Mouse (Mus musculus): ENCODE measurements around the gene Olfr288.

Gene Olfr288

DNA sequence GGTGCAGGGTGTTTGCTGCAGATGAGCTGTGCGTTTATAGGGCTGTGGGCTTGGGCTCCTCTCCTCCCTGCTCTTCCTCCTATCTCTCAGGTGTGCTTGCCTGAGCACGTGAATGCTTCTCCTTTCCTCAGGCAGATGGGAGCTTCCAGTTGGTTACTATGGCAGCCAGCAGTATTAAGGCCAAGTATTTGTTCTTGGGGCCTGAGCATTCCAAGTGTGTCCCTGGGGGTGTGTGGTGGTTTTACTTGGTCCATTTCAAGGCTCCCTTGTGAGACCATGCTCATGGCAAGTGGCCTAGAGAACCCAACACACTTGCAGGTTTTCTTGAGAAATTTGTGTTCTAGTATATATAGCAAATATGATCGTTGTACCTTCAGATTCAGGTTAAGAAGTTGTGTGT is at the start of gene Olfr288:
TSS of gene Olfr288 (minus strand) at position 101 of the 400 bp plus-strand sequence.
- DNase-seq (ENCODE audit: low read depth, low spot score) = no peak

DNA sequence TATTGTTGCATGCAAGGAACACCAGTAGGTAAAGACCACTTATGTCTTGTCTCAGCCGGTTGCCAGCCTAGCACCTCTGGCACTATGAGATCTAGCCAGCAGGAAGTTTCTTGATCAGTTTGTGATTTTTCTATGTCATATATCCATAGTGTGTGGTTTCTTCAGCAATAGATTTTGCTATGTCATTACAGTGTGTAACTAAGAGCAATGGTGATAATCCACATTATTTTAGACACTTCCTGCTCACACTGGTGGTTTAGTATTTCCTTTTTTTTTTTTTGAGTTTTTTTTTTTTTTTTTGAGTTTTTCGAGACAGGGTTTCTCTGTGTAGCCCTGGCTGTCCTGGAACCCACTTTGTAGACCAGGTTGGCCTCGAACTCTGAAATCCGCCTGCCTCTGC is 40.1 kb upstream of the Olfr288 start:
- DNase-seq (ENCODE audit: low read depth, low spot score) = no peak

DNA sequence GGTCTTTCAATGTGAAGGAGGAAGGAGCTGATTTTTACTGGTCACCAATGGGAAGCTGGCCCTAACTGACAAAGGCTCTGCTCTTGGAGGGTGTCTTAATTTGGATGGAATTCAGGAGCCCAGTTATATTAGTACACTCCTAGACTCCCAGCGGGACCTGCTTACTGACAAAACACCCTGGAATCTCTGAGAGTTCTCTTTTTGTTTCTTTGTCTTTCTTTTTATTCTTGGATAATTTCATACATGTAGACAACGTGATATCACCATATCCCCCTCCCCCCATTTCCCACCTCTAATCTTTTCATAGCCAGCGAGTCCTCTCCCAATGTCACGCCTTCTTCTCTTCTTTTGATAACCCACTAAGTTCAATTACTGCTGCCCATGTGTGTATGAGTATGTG is 39.0 kb upstream of the Olfr288 start, which contains the start of gene Olfr286:
TSS of gene Olfr286 (minus strand) at position 101 of the 400 bp plus-strand sequence.
- no peak for DNase-seq (ENCODE audit: low read depth, low spot score)

DNA sequence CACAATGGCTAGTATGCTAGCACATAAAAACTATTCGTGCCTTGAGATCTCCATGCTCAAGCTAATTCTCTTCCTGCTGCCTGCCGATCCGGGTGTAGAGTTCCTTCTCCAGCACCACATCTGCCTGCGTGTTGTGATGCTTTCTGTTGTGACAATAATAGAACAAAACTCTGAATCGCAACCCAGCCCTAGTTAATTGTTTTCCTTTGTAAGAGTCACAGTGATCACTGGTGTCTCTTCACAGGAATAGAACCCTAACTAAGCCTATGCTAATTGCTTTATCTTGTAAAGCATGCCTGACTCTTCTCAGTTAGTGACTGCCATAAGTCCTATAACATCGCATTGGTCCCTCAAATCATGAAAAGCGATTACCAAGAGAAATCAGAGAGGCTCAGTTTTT is 30.8 kb upstream of the Olfr288 start:
- DNase-seq (ENCODE audit: low read depth, low spot score) = no peak

DNA sequence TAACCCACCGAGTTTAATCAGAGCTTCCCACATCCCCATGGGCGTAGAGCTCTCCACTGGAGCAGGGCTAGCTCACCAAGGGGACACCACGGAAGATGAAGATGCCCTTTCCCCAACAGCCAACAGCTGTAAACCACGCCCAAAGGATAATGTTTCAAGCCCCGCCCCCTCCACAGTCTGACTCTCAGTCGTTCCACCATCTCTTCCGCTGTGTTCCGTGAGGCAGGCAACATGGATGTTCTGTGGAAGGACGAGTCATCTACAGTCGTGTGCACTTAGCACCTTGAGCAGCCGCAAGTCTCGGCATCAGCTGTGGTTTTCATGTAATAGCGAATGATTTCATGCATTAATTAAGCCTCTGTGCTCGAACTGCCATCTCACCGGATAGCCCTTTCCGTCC is 30.3 kb upstream of the Olfr288 start:
- DNase-seq (ENCODE audit: low read depth, low spot score) = no peak

DNA sequence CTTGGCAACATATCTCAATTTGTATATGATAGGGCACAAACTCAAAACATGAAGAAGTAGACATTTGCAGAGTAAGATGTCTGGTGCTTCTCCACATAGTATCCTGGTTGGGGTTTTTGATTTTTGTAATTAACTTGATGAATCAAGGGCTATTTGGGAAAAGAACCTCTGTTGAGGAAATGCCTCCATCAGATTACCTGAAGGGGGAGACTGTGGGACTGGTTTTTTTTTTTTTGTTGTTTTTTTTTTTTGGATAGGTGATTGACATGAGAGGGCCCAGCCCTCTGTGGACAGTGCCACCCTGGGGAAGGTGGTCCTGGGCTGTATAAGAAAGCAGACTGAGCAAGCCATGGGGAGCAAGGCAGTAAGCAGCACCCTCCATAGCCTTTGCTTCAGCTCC is 27.0 kb upstream of the Olfr288 start:
- DNase-seq (ENCODE audit: low read depth, low spot score) = no peak

DNA sequence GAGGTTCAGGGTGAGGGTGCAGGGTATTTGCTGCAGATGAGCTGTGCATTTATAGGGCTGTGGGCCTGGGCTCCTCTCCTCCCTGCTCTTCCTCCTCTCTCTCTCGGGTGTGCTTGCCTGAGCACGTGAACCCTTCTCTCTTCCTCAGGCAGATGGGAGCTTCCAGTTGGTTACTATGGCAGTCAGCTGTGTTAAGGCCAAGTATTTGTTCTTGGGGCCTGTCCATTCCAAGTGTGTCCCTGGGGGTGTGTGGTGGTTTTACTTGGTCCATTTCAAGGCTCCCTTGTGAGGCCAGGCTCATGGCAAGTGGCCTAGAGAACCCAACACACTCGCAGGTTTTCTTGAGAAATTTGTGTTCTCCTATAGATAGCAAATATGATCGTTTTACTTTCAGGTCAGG is 25.5 kb upstream of the Olfr288 start, which contains the start of the genes Gm44579 and Olfr287:
TSS of gene Gm44579 (minus strand) at position 101 of the 400 bp plus-strand sequence.
TSS of gene Olfr287 (minus strand) at position 180 of the 400 bp plus-strand sequence.
- no peak for DNase-seq (ENCODE audit: low read depth, low spot score)

DNA sequence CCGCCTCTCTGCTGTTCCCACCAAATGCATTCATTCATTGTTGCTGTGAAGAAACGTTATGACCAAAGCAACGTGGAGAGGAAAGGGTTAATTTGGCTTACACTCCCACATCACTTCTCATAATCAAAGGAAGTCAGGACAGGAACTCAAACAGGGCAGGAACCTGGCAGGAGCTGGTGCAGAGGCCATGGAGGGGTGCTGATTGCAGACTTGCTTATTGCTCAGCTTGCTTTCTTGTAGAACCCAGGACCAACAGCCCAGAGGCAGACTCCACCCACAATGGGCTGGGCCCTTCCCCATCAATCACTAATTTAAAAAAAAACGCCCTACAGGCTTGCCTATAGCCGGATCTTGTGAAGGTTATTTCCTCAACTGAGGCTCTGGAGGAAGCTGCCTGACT is 18.8 kb upstream of the Olfr288 start:
- no peak for DNase-seq (ENCODE audit: low read depth, low spot score)

DNA sequence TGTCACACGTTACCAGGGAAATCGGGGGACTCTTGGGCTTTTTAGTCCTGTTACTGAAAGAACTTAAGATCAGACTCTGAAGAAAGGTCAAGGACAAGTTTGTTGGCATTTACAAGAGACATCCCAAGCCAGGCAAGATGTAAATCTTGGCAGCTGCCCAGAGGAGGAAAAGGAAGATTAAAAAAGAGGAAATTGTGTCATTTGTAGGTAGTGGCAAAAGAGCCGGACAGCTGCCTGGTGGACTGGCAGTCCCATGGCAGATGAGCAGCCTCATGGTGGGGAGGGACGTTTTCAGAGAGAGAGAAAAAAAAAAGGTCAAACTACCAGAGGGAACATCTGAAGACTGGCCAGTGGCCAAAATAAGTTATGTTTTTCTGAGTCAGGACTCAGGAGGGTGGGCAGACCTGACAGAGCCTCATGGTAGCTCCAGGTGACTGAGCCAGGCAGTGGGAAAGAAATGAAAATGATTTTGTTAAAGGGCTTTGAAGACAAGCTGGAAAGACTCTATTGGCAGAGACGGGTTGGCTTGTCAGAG is 18.1 kb upstream of the Olfr288 start:
- no peak for DNase-seq (ENCODE audit: low read depth, low spot score)

DNA sequence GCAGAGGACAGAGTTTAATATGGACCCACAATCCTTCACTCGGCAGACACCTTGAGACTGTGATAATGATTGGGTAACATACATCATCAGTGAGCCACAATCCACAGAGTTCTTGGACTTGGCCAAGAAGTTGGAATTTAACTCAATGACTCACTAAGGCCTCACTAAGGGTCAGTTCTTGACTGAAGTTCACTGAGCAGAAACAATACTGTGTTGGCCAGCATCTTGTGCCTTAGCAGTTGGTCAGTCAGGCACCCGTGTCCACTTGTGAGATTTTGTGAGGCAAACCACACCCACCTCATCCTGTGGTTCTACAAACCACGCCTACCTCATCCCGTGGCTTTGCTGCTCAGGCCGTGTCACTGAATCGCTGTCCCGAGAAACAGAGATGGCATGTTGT is 14.3 kb upstream of the Olfr288 start:
- DNase-seq (ENCODE audit: low read depth, low spot score) = no peak

DNA sequence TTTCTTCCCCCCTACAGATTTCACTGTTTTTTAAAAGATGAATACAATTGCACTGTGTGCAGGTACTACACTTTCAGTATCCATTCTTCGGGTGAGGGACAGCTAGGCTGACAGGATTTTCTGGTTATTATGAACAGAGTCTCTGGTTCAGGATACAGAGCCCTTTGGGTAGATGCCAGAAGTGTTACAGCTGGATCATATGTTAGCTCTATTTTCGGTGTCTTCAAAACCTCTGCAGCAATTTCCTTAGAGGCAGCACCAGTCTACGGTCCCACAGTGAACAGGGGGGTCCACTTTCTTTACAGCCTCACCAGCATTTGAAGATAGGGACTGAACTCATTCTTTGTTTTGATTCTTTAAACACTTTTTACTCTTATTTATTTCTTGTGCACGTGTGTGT is 10.9 kb downstream of the Olfr288 start:
- no peak for DNase-seq (ENCODE audit: low read depth, low spot score)

DNA sequence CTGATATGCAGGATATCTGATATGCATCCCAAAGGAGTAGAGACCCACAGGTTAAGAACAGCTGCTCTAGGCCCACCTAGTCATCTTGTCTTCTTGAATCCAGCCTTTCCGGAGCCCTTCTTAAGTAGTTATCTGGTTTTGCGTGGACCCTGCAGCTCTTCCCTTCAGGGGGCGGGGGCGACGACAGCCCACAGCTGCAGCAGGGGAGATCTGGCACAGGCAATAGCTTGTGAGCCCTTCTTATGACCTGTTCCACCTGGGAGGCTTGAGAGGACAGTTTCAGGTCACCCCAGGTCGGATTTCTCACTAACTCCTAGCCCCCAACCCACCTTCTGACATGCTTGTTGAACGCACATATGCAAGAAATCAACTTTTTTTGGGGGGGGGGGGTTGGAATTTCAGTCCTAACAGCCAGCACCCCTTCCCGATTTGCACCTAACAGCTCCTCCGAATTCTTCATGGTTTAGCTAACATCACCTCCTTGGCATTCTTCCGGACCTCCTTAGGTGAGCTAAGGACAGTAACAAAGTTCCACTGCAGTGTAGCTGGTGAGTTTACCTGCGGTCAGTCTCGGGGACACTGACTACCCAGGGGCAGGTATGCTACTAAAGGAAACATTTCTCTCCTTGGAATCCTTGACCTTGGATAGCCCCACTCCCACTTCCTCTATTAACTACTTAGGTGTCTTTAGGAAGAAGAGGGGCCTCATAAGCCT is 13.3 kb downstream of the Olfr288 start:
- DNase-seq (ENCODE audit: low read depth, low spot score) = no peak

DNA sequence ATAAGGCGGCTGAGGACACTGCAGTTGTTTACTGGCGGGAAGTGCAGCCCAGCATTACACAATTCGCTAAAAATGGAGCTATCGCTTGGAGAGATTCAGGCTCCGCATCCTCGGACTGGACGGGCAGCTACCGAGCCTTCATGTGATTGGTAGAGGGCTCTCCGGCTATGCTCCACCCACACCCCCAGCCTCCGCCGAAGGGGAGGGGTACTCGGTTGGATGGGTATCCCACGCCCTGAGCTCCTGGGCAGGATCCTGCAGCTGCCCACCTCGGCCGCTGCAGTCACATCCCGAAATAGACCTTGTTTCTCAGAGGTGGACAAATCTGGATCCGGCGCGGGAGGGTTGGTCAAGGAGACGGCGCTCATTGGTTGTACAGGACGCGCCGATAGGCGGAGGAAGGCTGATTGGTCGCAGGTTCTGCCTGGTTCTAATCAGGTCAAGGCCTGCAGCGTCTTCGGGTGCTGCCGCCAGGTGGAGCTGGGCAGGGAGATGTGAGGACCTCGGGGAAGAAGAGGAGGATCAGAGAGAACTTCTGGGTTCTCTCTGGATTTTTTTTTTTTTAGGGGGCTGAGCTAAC is 14.1 kb downstream of the Olfr288 start:
- DNase-seq (ENCODE audit: low read depth, low spot score) = peak; percentile 94

DNA sequence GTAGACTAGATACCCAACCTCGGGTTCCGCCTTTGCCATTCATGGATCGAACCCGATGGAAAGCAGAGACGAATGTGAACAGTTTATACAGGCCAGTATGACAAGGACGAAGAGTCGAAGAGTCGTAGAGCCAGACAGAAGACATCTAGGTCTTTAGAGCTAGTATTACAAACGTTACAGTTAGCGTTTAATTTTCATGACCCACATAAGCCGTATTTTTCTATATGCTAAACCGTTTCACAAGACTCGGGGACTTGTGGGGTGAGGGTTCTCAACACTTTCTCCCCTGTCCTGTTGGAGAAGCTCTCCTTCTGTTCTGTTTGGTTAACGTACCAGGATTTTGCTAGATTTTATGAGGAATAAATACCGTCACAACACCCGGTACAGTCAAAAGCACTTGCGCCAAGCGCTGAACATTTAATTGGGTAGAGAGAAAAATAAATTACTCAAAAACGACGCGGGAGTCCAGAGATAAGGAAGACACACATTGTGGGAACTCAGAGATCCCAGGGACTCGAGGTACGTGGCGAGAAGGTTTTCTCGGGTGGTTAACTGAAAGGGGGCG is 14.7 kb downstream of the Olfr288 start:
- no peak for DNase-seq (ENCODE audit: low read depth, low spot score)

DNA sequence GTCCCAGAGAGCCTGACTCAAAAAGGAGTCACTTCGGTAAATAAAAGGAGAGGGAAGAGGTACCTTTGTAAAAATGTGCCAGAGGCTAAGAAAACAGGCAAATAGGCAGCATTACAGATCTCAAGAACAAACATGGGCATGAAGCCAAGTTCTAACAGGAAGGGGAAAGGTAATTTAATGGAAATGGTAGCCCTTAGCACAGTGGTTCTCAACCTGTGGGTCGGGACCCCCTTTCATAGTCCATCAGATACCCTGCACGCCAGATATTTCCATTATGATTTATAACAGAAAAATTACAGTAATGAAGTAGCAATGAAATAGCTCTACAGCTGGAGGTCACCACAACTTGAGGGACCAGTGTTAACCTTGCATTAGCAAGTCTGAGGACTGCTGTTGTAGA is 18.0 kb downstream of the Olfr288 start:
- DNase-seq (ENCODE audit: low read depth, low spot score) = no peak

DNA sequence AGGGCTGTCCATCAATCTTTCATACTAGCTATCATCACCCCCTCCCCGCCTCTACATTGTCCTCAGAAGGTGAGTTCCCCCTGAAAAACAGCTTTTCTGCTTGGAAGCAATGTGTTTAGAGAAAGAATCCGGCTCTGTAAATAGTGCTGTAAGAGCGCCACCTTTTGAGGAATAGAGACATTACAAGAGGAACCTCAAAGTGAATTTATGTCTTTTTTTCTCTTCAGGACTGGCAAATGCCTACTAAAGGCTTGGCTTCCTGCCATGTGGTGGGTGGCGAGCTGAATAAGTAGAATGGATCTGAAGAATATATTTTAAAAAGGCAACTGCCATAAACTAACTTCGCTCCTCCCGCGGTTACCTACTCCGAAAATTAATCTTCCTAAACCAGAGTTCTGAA is 21.5 kb downstream of the Olfr288 start:
- DNase-seq (ENCODE audit: low read depth, low spot score) = peak; percentile 56

DNA sequence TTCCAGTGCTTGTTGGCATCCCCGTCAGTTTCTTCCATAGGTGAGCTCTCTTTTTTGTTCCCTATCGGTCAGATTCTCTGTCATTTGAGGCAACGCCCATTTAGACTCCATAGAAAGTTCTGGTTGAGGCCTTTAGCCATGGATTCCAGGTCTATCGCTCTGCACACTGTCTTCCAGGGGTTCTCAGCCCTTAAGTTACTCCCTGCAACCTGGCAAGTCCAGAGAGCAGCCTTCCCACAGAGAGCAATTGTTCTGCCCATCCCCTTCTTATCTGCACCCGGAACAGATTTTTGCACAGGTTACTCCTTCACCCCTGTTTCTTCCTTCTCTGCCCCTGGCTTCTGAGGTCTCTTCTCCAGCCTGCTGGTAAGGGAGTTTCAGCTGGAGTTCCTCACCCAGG is 23.2 kb downstream of the Olfr288 start:
- no peak for DNase-seq (ENCODE audit: low read depth, low spot score)

DNA sequence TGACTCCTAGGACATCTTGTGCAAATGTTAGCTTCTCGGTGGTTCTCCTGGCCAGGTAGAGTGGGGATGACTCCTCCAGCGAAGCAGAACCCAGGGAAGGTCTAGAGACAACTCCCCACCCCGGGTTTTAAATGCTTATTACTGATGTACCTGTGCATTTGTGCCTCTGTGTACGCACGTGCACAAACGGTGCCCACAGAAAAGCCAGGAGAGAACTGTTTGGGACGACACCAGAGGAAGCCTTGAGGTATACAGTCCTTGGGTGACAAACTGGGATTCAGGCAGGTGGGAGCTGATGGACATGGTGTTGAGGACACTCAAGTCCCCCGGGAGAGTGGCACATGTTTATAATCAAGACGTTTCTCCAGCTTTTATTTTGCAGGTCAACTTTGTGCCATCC is 24.4 kb downstream of the Olfr288 start:
- no peak for DNase-seq (ENCODE audit: low read depth, low spot score)

DNA sequence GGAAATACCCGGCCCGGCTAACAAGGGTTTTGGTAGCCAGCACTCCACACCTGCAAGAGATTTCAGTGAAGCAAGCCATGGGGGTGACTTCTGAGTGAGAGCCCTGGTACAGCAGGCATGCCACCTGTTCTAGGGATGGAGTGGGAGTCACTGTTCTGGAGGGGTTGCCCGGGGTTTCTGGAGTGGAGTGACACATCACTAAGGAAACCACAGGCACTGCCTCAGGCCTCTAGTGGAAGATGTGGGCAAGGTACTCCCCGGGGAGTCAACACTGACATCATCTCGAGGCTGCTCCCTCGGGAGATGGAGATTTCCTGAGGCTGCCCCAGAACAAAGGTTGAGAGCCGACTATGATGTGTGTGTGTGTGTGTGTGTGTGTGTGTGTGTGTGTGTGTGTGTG is 25.0 kb downstream of the Olfr288 start:
- no peak for DNase-seq (ENCODE audit: low read depth, low spot score)

DNA sequence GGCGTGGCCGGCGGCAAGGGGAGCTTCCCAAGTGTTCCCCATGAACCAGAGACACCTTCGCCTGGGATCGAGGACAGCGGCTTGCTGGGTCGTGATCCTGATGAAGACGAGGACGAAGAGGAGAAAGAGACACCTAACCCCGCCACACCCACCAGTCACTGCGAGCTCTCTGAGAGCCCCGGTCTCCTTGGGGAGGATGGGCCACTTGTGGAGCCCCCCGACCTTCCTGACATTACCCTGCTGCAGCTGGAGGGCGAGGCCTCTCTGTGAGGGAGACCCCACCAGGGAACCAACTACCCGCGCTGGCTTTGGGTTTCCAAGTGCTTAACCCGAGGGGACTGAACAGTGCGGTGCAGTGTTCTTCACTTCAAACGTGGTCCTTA is 26.7 kb downstream of the Olfr288 start:
- DNase-seq (ENCODE audit: low read depth, low spot score) = no peak

DNA sequence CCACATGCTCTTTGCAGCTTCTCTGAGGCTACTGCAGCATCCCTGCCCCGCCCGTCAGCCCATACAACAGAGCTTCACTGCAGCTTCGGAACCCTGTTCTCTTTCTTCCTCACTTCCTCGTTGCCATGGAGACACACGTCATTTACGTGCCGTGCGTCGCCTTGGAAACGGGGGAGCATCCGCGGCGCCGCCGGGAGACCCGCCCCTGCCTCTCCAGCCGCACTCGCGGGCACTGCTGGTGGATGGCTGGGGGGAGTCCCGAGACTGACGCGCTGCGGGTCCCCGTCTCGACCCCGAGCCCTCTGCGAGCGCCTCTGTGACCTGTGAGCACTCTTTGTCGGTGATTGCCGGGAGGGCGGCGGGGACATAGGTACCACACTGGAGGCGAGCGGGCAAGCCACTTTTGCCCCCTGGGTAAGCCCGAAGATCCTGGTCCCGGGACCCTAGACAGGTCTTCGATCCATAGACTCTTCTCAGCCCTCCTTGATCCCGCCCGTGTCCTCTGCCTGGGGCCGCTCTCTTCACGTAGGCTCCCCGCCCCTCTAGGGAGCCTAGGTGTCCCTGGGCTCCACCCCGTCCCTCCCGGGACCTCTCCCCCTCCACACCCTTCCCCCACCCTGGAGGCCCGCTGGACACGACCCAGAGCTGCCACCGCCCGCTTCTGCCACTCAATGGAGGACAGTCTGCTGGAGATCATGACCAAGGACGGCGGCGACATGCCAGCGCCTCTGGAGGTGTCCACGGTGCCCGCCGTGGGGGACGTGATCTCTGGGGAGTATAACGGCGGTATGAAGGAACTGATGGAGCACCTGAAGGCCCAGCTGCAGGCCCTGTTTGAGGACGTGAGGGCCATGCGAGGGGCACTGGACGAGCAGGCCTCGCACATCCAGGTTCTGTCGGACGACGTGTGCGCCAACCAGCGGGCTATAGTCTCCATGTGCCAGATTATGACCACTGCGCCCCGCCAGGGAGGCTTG is 27.4 kb downstream of the Olfr288 start:
- DNase-seq (ENCODE audit: low read depth, low spot score) = peak; percentile 91
